ENCODE assay signal across 8 mouse cellular contexts in the genomic region with DNA sequence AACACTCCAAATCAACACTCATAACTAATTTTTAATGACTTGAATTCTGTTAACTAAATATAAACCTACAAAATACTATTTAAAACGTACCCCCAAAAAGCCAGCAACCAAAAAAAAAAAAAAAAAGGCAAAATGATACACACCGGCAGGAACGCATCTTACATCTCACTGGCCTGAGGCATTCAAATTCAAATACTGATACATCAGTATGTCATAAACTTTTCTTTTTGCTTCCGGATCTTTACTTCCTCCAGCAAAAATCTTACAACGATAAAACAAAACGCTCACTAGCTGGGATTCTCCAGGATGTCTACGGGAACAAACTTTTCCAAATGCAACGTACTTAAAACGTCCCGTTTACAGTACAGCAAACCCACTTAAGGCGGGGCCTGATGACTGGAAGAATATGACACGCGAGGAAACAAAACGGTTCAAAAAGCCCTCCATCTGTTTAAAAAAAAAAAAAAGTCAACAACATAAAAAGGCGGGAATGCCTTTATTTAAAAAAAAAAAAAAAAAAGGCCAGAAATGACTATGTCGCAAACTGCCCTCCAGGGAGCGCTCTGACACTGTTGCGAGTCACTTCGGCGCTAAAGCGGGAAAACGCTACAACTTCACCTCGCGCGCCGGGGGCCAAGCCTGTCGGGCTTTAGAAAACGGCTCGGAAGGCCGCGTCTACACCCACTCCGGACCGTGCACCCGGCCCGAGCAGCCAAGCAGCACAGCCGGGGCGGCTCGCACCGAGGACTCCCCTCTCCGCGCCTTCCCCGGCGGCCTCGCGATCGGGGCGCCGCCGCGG. TPM values are rescaled to one million over a fixed set of nuclear protein-coding genes. Genes with fewer than 3 reads are reported as not detected.
DNase-seq lines count a peak whose midpoint lies in the region; ATAC-seq and TF ChIP-seq lines count a peak whose summit lies in the region.

No protein-coding gene starts in this region.

- in situ Hi-C loops in Patski (cut with MboI; ENCODE audit: low pct_unique_long_range_greater_than_20kb): no loop called here

- no peaks in the 10 kb centered on the region for H3K27me3 ChIP-seq in Patski
- no peaks in the 10 kb centered on the region for H3K27me3 ChIP-seq in hindbrain, embryonic 13.5 days
- H3K27me3 ChIP-seq in megakaryocyte, embryonic 14.5 days (replicated peaks): no peaks in the 10 kb centered on the region

- H3K4me3 ChIP-seq in hindbrain, embryonic 13.5 days: peak overlapping the region; percentile 93
- H3K4me3 ChIP-seq in megakaryocyte, embryonic 14.5 days (replicated peaks): peak overlapping the region; percentile 99

- TF ChIP-seq CTCF in Patski (IDR thresholded peaks at IDR 0.05): peak; percentile 89

- under 1% methylated on average over 50 of the region's 50 CpGs for WGBS in hindbrain, embryonic 13.5 days

- no peaks in the 10 kb centered on the region for H3K36me3 ChIP-seq in hindbrain, embryonic 13.5 days
- peaks cover 5% of the 10 kb centered on the region for H3K36me3 ChIP-seq in megakaryocyte, embryonic 14.5 days (replicated peaks; ENCODE audit: low read length)

- no peaks in the 10 kb centered on the region for H3K9me3 ChIP-seq in hindbrain, embryonic 13.5 days
- no peaks in the 10 kb centered on the region for H3K9me3 ChIP-seq in megakaryocyte, embryonic 14.5 days

- peak; percentile 40 for ATAC-seq in Patski
- peak; percentile 46 for ATAC-seq in hindbrain, embryonic 13.5 days (ENCODE audit: low FRiP score)

- peak overlapping the region; percentile 100 for H3K27ac ChIP-seq in hindbrain, embryonic 13.5 days

- POLR2A ChIA-PET in Patski (lab: Charles Lee): interaction anchor here (1.4 to 2.6 kb wide), 3 partner anchors 12 to 14 kb away, joined by 5 to 13 read pairs (median 7); no protein-coding TSS in a partner anchor

- H3K4me2 ChIP-seq in hindbrain, embryonic 13.5 days: peak overlapping the region; percentile 73

- no peak for DNase-seq in Patski (ENCODE audit: low read depth, low spot score)
- peak; percentile 94 to 95 for DNase-seq in cerebellum, postnatal 10 days
- DNase-seq in frontal cortex, postnatal 14 days (ENCODE audit: low spot score in 2 of 2): peak; percentile 48 to 73
- peak; percentile 58 to 64 for DNase-seq in left cerebral cortex, adult 8-10 months (ENCODE audit: low spot score in 2 of 2)
- peak; percentile 89 to 93 for DNase-seq in right cerebral cortex, postnatal 10 days (ENCODE audit: low spot score in 2 of 2)
- peak; percentile 90 for DNase-seq in urinary bladder, postnatal 14 days (ENCODE audit: low spot score)

- CTCF ChIA-PET in Patski (lab: Charles Lee): interaction anchor here (0.7 to 2.9 kb wide), 7 partner anchors 10 to 66 kb away, joined by 3 to 11 read pairs (median 5); no protein-coding TSS in a partner anchor

- H3K4me1 ChIP-seq in hindbrain, embryonic 13.5 days (replicated peaks): peaks cover 36% of the 10 kb centered on the region
- H3K4me1 ChIP-seq in megakaryocyte, embryonic 14.5 days: peaks cover 44% of the 10 kb centered on the region

- H3K9ac ChIP-seq in hindbrain, embryonic 13.5 days: peak overlapping the region; percentile 99

RNA-seq across cellular contexts. Expression of a gene that starts 10.8 kb away (rescaled TPM):
- 160 TPM for polyA plus RNA-seq in Patski (2021)
- polyA plus RNA-seq in hindbrain, embryonic 13.5 days (2015; fragmentation: Nextera tagmentation; extraction: Ambion mirVana): 123 and 129 TPM in 2 replicates
- total RNA-seq in left cerebral cortex, adult 8-10 months (2022): 10 to 100 TPM; 38.4 to 51.0 (median 45.2) TPM
- polyA plus RNA-seq in megakaryocyte, embryonic 14.5 days (2012; ENCODE audit: insufficient read depth, low replicate concordance): 25.4 and 51.4 TPM in 2 replicates

RNA-seq across cellular contexts. Expression of a gene that starts 46.5 kb away (rescaled TPM):
- polyA plus RNA-seq in Patski (2021): 919 TPM
- 506 and 512 TPM in 2 replicates for polyA plus RNA-seq in hindbrain, embryonic 13.5 days (2015; fragmentation: Nextera tagmentation; extraction: Ambion mirVana)
- total RNA-seq in left cerebral cortex, adult 8-10 months (2022): 100 to 1,000 TPM; 531 to 567 (median 564) TPM
- 253 and 281 TPM in 2 replicates for polyA plus RNA-seq in megakaryocyte, embryonic 14.5 days (2012; ENCODE audit: insufficient read depth, low replicate concordance)
